Mouse (Mus musculus) cerebellum, adult 9-10 months (tissue): ENCODE results near the gene Otud7b.
"Not testable (repeated sequence)": the region's sequence is repeated elsewhere in the genome, so short reads cannot be mapped to it uniquely, and the experiment has no call there.

Experiments
- DNase-seq: peaks from one replicate; pipeline ENCODE4 v3.0.0; 2022

Otud7b gene

GRCm38 (mm10) chr3:96181510-96182381 lies 77.4 kb downstream of the Otud7b start:
- peak; percentile 68 for DNase-seq

- DNase-seq = peak; percentile 63
Measured at GRCm38 (mm10) chr3:96182382-96182776, 78.1 kb downstream of the Otud7b start.

- no peak for DNase-seq
Measured at GRCm38 (mm10) chr3:96192977-96193376, 88.7 kb downstream of the Otud7b start.

- DNase-seq = peak; percentile 31
Measured at GRCm38 (mm10) chr3:96194966-96195365, 90.6 kb downstream of the Otud7b start.

- DNase-seq = peak; percentile 40
Measured at GRCm38 (mm10) chr3:96195616-96196313, 91.4 kb downstream of the Otud7b start.

GRCm38 (mm10) chr3:96196437-96197128 lies 92.3 kb downstream of the Otud7b start:
- DNase-seq = peak; percentile 61

GRCm38 (mm10) chr3:96197129-96197749 lies 92.9 kb downstream of the Otud7b start:
- DNase-seq = peak; percentile 91

- peak; percentile 57 for DNase-seq
Measured at GRCm38 (mm10) chr3:96198181-96198580, 93.9 kb downstream of the Otud7b start.

- DNase-seq = not testable (repeated sequence)
Measured at GRCm38 (mm10) chr3:96198601-96199251, 94.4 kb downstream of the Otud7b start.

- no peak for DNase-seq
Measured at GRCm38 (mm10) chr3:96199731-96200130, 95.4 kb downstream of the Otud7b start.

GRCm38 (mm10) chr3:96207819-96208218 lies 103.5 kb downstream of the Otud7b start:
- DNase-seq = no peak

GRCm38 (mm10) chr3:96209242-96209641 lies 104.9 kb downstream of the Otud7b start:
- DNase-seq = no peak
